Mouse (Mus musculus): Measurements from ENCODE around the gene Gipc1. TPM values are rescaled to one million over a fixed set of nuclear protein-coding genes. Genes with fewer than 3 reads are reported as not detected.
A peak's percentile ranks its signal among the peaks of the same experiment; 100 is the strongest.

Gipc1 gene
- polyA plus RNA-seq, 1 experiment: 12.2 TPM

DNA sequence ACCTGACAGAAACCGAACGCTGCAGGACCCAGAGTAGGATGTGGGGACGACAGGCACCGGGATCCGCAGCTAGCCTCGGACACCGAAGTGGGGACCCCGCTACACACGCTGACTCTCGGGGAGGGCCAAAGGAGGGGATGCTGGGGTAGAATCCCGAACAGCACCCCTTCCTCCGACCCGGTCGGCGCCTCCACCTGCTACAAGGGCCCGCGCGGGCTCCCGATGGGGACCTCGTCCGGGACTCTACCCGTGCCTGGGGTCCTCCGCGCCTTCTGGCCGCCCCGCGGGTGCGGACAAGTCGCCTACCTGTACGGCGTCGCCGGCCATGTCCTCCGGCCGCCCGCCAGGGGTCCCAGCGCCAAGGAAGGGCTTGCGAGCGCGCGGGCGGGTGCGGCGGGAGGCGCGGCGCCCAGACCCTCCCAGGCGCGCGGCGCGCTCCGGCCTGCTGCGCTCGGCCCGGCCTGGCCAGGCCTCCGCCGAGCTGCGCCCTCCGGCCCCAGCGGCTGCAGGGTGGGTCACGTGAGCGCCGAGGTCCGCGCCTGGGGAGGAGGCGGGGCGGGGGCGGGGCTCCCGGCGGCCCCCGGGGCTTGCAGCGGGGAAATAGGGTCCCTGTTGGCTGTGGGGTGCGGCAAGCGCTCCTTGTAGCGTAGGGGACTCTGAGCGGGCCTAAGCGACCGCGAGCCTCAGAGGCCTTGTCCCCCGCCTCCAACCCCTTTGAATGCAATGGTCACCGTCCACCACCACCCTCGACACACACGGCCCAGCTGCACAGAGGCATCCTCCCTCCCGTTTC is 46.4 kb downstream of the Gipc1 start, which contains the start of gene Pkn1:
Gene Pkn1 (minus strand): TSS at position 519 of the 793 bp plus-strand sequence.
- H3K27ac ChIP-seq (ENCODE audit: control insufficient read depth, insufficient read depth, low read depth, low read length): peak within 1 kb of the TSS; percentile 82
- peak within 1 kb of the TSS; percentile 92 for H3K4me3 ChIP-seq (ENCODE audit: control insufficient read depth, low read depth, low read length)
- H3K27me3 ChIP-seq (ENCODE audit: control insufficient read depth, insufficient read depth, low read length): no peaks in the 10 kb centered on the region
- H3K4me1 ChIP-seq (ENCODE audit: control insufficient read depth, insufficient read depth, low read length): peaks cover 16% of the 10 kb centered on the region
- no peaks in the 10 kb centered on the region for H3K36me3 ChIP-seq (ENCODE audit: control insufficient read depth, insufficient read depth, low read length)
- peak; percentile 65 for TF ChIP-seq POLR2A (IDR thresholded peaks at IDR 0.05; ENCODE audit: control insufficient read depth, low read depth, low read length)
- TF ChIP-seq CTCF (IDR thresholded peaks at IDR 0.05; ENCODE audit: control insufficient read depth, insufficient read depth, insufficient replicate concordance, low read depth, low read length): no peak

DNA sequence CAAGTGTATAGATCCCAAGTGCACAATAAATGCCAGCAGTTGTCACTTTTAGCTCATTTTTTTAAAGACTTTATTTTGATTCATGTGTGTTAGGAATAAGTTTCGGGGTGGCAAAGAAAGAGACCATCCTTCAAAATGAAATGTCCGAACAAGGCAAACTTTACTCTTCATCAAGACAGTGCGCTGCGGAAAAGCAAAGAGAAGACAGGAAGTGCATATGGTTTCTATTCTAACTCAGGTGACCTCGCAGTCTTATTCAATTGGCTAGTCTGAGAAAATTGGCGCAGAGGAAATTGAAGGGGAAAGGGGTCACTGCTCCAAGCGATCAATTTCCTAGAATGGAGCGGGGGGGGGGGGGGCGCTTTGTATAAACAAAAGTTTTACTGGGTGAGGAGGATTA is 47.1 kb downstream of the Gipc1 start:
- peaks cover 16% of the 10 kb centered on the region for H3K4me1 ChIP-seq (ENCODE audit: control insufficient read depth, insufficient read depth, low read length)
- no peak for TF ChIP-seq POLR2A (IDR thresholded peaks at IDR 0.05; ENCODE audit: control insufficient read depth, low read depth, low read length)
- TF ChIP-seq CTCF (IDR thresholded peaks at IDR 0.05; ENCODE audit: control insufficient read depth, insufficient read depth, insufficient replicate concordance, low read depth, low read length): no peak

DNA sequence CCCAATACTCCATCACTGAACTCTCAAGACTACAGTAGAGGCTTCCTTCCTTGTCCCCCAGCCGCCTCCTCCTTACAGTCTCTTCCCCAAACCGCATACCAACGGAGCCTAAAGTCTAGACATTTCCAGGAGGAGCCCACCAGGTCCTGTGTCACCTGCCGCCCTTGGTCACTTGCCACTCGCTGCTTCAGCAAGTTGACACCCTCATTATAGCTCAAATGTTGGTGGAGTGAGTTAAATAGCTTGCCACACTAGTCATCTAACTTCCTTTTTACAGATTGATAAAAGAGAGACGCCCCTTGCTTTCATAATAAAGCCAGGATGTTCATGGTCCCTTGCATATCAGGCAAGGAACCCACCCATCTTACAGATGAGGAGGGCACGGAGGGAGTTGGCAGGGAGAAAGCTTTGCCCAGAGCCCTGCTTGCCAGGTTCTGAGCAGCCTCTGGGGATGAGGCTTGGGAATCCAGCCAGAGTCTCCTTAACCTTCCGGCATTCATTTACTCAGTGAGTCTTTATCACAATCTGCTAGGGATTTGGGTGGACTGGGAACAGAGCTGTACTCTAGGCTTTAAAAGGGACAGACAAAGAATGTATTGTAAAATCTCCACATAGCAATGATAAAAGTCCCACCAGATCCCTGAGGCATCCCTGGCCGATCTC is 48.1 kb downstream of the Gipc1 start:
- Histone ChIP-seq H3K36me3 (ENCODE audit: control insufficient read depth, insufficient read depth, low read length) (no peaks in the 10 kb centered on the region), H3K4me1 (ENCODE audit: control insufficient read depth, insufficient read depth, low read length) (peaks cover 16% of the 10 kb centered on the region), H3K27ac (ENCODE audit: control insufficient read depth, insufficient read depth, low read depth, low read length) (0 out of 2 replicates have a peak overlapping the region, but pooled peaks have one; percentile 20), H3K27me3 (ENCODE audit: control insufficient read depth, insufficient read depth, low read length) (no peaks in the 10 kb centered on the region), H3K4me3 (ENCODE audit: control insufficient read depth, low read depth, low read length) (no peak overlapping the region)
- TF ChIP-seq CTCF (IDR thresholded peaks at IDR 0.05; ENCODE audit: control insufficient read depth, insufficient read depth, insufficient replicate concordance, low read depth, low read length) (no peak), POLR2A (IDR thresholded peaks at IDR 0.05; ENCODE audit: control insufficient read depth, low read depth, low read length) (no peak)

More for the DNA sequence above, 47.1 kb downstream of the Gipc1 start:
- H3K4me3 ChIP-seq (ENCODE audit: control insufficient read depth, low read depth, low read length): peak overlapping the region; percentile 85
- H3K27ac ChIP-seq (ENCODE audit: control insufficient read depth, insufficient read depth, low read depth, low read length): peak overlapping the region; percentile 65; the same call in 1 of the 2 replicates
- H3K36me3 ChIP-seq (ENCODE audit: control insufficient read depth, insufficient read depth, low read length): no peaks in the 10 kb centered on the region
- no peaks in the 10 kb centered on the region for H3K27me3 ChIP-seq (ENCODE audit: control insufficient read depth, insufficient read depth, low read length)

DNA sequence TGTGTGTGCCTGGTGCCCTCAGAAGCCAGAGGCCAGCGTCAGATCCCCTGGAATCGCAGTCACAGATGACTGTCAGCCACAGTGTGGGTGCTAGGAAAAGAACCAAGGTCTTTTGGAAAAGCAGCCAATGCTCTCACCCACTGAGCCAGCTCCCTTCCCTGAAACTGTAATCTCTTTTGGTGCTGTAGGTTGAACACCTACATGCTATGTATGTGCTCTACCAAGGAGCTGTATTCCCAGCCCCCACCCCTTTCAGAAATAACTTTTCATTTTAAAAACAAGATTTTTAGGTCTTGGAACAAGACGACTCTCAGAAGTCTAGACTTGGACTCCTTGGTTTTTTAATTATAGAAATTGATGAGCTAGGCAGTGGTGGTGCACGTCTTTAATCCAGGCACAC is 50.9 kb downstream of the Gipc1 start:
- peaks cover 15% of the 10 kb centered on the region for H3K4me1 ChIP-seq (ENCODE audit: control insufficient read depth, insufficient read depth, low read length)
- no peaks in the 10 kb centered on the region for H3K36me3 ChIP-seq (ENCODE audit: control insufficient read depth, insufficient read depth, low read length)
- no peak for TF ChIP-seq POLR2A (IDR thresholded peaks at IDR 0.05; ENCODE audit: control insufficient read depth, low read depth, low read length)
- no peak for TF ChIP-seq CTCF (IDR thresholded peaks at IDR 0.05; ENCODE audit: control insufficient read depth, insufficient read depth, insufficient replicate concordance, low read depth, low read length)
- H3K4me3 ChIP-seq (ENCODE audit: control insufficient read depth, low read depth, low read length): no peak overlapping the region
- H3K27me3 ChIP-seq (ENCODE audit: control insufficient read depth, insufficient read depth, low read length): no peaks in the 10 kb centered on the region
- H3K27ac ChIP-seq (ENCODE audit: control insufficient read depth, insufficient read depth, low read depth, low read length): no peak overlapping the region

DNA sequence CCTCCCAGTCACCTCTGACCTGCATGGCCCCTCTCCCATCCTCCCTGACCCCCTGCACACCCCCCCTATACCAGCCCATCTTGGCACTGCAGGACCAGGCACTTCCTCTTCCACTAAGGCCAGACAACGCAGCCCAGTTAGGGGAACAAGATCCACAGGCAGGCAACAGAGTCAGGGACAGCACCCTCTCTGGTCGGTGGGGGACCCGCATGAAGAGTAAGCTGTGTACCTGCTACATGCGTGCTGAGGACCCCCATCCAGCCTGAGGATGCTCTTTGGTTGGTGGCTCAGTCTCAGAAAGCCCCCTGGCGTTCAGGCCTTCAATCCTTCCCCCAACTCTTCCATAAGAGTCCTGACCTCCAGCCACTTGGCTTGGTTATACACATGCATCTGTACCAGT is 53.9 kb downstream of the Gipc1 start:
- no peaks in the 10 kb centered on the region for H3K27me3 ChIP-seq (ENCODE audit: control insufficient read depth, insufficient read depth, low read length)
- no peak for TF ChIP-seq CTCF (IDR thresholded peaks at IDR 0.05; ENCODE audit: control insufficient read depth, insufficient read depth, insufficient replicate concordance, low read depth, low read length)
- no peak for TF ChIP-seq POLR2A (IDR thresholded peaks at IDR 0.05; ENCODE audit: control insufficient read depth, low read depth, low read length)
- peak overlapping the region; percentile 32 for H3K4me3 ChIP-seq (ENCODE audit: control insufficient read depth, low read depth, low read length)
- H3K27ac ChIP-seq (ENCODE audit: control insufficient read depth, insufficient read depth, low read depth, low read length): no peak overlapping the region
- H3K36me3 ChIP-seq (ENCODE audit: control insufficient read depth, insufficient read depth, low read length): no peaks in the 10 kb centered on the region
- peaks cover 8% of the 10 kb centered on the region for H3K4me1 ChIP-seq (ENCODE audit: control insufficient read depth, insufficient read depth, low read length)

DNA sequence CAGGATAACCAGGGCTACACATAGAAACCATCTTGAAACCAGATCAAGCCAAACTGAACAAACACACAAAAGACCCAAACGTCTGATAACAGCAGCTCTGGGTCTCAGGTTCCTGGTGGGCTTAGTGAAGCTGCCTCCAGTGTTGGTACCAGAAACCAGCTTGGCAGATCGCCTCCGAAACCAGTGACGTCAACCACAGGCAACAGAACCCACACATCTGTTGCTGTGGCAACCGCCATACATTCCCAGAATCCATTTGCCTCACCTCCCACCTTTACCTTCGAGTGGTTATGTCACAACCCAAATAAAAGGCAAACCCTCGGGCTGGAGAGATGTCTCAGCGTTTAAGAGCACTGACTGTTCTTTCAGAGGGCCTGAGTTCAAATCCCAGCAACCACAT is 55.1 kb downstream of the Gipc1 start:
- no peak for TF ChIP-seq CTCF (IDR thresholded peaks at IDR 0.05; ENCODE audit: control insufficient read depth, insufficient read depth, insufficient replicate concordance, low read depth, low read length)
- TF ChIP-seq POLR2A (IDR thresholded peaks at IDR 0.05; ENCODE audit: control insufficient read depth, low read depth, low read length): peak; percentile 56; the same call in 1 of the 2 replicates
- no peaks in the 10 kb centered on the region for H3K36me3 ChIP-seq (ENCODE audit: control insufficient read depth, insufficient read depth, low read length)
- peaks cover 11% of the 10 kb centered on the region for H3K4me1 ChIP-seq (ENCODE audit: control insufficient read depth, insufficient read depth, low read length)

More for the DNA sequence above, 55.1 kb downstream of the Gipc1 start:
- Histone ChIP-seq H3K27me3 (ENCODE audit: control insufficient read depth, insufficient read depth, low read length) (no peaks in the 10 kb centered on the region), H3K27ac (ENCODE audit: control insufficient read depth, insufficient read depth, low read depth, low read length) (peak overlapping the region; percentile 3; the same call in 1 of the 2 replicates), H3K4me3 (ENCODE audit: control insufficient read depth, low read depth, low read length) (peak overlapping the region; percentile 69)

Other genes with a start within 250 kb of the Gipc1 start
- 8.3 and 8.5 TPM in 2 replicates for gene Scoc, start 194.3 kb upstream of the Gipc1 start, polyA plus RNA-seq (2012; rRNA removed)
- gene Olfr370, start 116.9 kb upstream of the Gipc1 start, polyA plus RNA-seq (2012; rRNA removed): not detected in 2 replicates
- 231 and 259 TPM in 2 replicates for gene Ndufb7, start 86.0 kb upstream of the Gipc1 start, polyA plus RNA-seq (2012; rRNA removed)
- gene Tecr, start 44.7 kb upstream of the Gipc1 start, polyA plus RNA-seq (2012; rRNA removed): 159 and 173 TPM in 2 replicates
- 203 and 207 TPM in 2 replicates for gene Dnajb1, start 44.5 kb upstream of the Gipc1 start, polyA plus RNA-seq (2012; rRNA removed)
- 0.51 and 0.59 TPM in 2 replicates for gene Ptger1, start 14.0 kb downstream of the Gipc1 start, polyA plus RNA-seq (2012; rRNA removed)
- 13.3 and 16.6 TPM in 2 replicates for gene Pkn1, start 46.5 kb downstream of the Gipc1 start, polyA plus RNA-seq (2012; rRNA removed)
- gene Ddx39, start 62.5 kb downstream of the Gipc1 start, polyA plus RNA-seq (2012; rRNA removed): 101 and 105 TPM in 2 replicates
- gene Adgre5, start 88.6 kb downstream of the Gipc1 start, polyA plus RNA-seq (2012; rRNA removed): 6.1 and 13.1 TPM in 2 replicates
- 54.3 and 64.0 TPM in 2 replicates for gene Adgrl1, start 247.4 kb downstream of the Gipc1 start, polyA plus RNA-seq (2012; rRNA removed)